Mouse (Mus musculus): Measurements from ENCODE around the gene Cdh20. TPM values are rescaled to one million over a fixed set of nuclear protein-coding genes. Genes with fewer than 3 reads are reported as not detected.

Cdh20 gene
- total RNA-seq, 2 experiments from 2014 or later = 19.1 to 19.2 TPM

DNA sequence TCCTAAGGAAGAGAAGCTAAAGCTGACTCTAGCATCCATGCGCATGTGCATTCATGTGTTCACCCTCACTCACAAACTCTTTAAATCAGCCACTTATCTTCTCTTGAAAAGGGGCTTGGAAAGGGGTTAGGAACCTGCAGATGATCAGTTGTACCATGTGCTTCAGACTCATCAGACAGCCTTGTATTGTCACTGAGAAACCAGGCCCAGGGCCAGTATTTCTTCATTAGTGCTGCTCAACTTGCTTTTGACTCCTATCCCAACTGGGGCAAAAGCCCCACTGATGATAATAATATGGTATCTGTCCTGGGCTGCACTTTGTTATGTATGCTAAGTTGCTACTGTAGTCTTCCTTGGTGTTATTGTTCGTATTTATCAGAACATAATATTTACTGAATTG is 38.9 kb downstream of the Cdh20 start:
- intact Hi-C loops (cut with DNase I) = no loop called here
- no peak overlapping the region for H3K4me3 ChIP-seq

GRCm38 (mm10) chr1:104817510-104817909 is 49.2 kb downstream of the Cdh20 start:
- no peak for DNase-seq (ENCODE audit: extremely low spot score in 1 of 2, low spot score in 2 of 2)
- Histone ChIP-seq H3K27ac (no peak overlapping the region), H3K4me3 (no peak overlapping the region)
- intact Hi-C loops (cut with DNase I) = loop anchor here (5.0 kb wide), 1 partner anchor 45 kb away; no protein-coding TSS in a partner anchor
- TF ChIP-seq CTCF (IDR thresholded peaks at IDR 0.05) = no peak

More for the DNA sequence above, 38.9 kb downstream of the Cdh20 start:
- no peak for DNase-seq (ENCODE audit: extremely low spot score in 1 of 2, low spot score in 2 of 2)
- no peak for TF ChIP-seq CTCF (IDR thresholded peaks at IDR 0.05)
- H3K27ac ChIP-seq = no peak overlapping the region

GRCm38 (mm10) chr1:104828106-104828505 is 59.8 kb downstream of the Cdh20 start:
- H3K4me3 ChIP-seq = no peak overlapping the region
- TF ChIP-seq CTCF (IDR thresholded peaks at IDR 0.05) = no peak
- no peak for DNase-seq (ENCODE audit: extremely low spot score in 1 of 2, low spot score in 2 of 2)
- intact Hi-C loops (cut with DNase I) = no loop called here
- no peak overlapping the region for H3K27ac ChIP-seq

- TF ChIP-seq CTCF (IDR thresholded peaks at IDR 0.05) = no peak
- Histone ChIP-seq H3K4me3 (no peak overlapping the region), H3K27ac (peak overlapping the region; percentile 63)
- intact Hi-C loops (cut with DNase I) = no loop called here
- DNase-seq (ENCODE audit: extremely low spot score in 1 of 2, low spot score in 2 of 2) = no peak
Measured at GRCm38 (mm10) chr1:104838206-104838915, 70.0 kb downstream of the Cdh20 start.

DNA sequence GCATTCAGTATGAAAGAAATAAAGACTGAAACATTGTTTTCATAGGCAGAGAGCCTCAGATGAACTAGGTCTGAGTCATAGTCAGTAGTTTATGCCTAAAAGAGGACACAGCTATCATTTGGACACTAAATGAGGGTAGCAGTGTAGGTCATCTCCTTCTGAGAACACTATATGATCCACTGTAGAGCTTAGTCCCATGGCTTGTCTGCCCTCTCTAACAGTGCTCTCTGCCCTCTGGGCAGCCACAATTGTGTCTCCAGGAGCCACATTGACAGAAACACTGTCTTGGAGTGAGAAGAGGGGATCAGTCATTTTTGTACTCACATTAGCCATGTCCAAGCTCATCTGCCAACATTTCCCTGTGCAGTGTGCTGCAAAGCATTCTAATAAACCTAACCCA is 70.7 kb downstream of the Cdh20 start:
- intact Hi-C loops (cut with DNase I) = no loop called here
- no peak for TF ChIP-seq CTCF (IDR thresholded peaks at IDR 0.05)
- H3K4me3 ChIP-seq = no peak overlapping the region
- H3K27ac ChIP-seq = peak overlapping the region; percentile 63
- DNase-seq (ENCODE audit: extremely low spot score in 1 of 2, low spot score in 2 of 2) = no peak

DNA sequence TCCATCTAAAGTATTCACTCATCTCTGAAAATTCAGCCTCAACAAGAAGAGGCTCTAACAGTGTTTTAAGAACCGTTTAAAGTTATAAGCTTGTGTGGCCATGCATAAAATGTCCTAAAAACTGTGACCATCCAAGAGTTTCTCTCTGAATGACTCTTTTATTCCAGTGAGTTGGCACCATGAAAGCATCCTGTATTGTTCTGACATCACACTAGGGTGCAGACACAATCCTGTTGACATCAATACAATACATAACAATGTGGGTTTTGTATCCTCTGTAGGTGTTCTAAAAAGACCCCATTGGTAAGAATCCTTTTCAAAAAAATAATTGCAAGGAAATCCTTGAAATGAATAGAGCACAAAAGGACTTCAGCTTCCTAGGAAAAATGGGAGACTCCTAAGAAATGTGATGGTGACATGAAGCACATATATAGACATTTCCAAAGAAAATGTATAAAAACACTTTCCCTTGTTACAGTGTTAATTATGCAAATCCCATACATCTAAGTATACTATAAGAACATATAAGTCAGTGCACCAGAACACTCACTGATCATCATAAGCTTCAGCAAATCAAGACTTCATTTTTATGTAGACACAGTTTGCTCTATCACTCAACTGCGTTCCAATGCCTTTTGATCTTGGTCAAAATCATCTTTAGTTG is 80.1 kb downstream of the Cdh20 start:
- H3K27ac ChIP-seq = no peak overlapping the region; the same call in 1 of the 2 replicates
- no peak for TF ChIP-seq CTCF (IDR thresholded peaks at IDR 0.05)
- DNase-seq (ENCODE audit: extremely low spot score in 1 of 2, low spot score in 2 of 2) = no peak
- intact Hi-C loops (cut with DNase I) = no loop called here
- H3K4me3 ChIP-seq = no peak overlapping the region

- Histone ChIP-seq H3K4me3 (no peak overlapping the region), H3K27ac (no peak overlapping the region)
- intact Hi-C loops (cut with DNase I) = no loop called here
- DNase-seq (ENCODE audit: extremely low spot score in 1 of 2, low spot score in 2 of 2) = no peak
- TF ChIP-seq CTCF (IDR thresholded peaks at IDR 0.05) = no peak
Measured at GRCm38 (mm10) chr1:104848920-104849272, 80.6 kb downstream of the Cdh20 start.

DNA sequence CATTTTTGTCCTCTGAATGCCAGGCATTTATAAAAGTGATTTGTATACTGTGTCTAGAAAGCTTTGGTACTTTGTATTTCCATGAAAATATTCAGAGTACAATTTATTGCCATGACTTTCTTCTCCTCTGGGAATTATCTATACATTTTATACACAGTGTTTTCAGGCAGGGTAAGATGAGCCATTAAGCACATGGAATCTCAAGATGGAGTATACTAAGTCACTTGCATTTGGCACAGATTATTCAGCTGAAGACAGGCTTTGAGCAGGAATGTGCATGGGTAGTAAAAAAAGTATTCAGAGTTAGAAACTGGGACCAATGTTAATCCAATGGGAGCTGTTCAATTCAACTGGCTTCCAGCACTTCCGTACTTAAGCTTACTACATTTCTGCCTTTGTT is 109.1 kb downstream of the Cdh20 start:
- Histone ChIP-seq H3K27ac (no peak overlapping the region), H3K4me3 (no peak overlapping the region)
- intact Hi-C loops (cut with DNase I) = no loop called here
- DNase-seq (ENCODE audit: extremely low spot score in 1 of 2, low spot score in 2 of 2) = no peak
- TF ChIP-seq CTCF (IDR thresholded peaks at IDR 0.05) = no peak

DNA sequence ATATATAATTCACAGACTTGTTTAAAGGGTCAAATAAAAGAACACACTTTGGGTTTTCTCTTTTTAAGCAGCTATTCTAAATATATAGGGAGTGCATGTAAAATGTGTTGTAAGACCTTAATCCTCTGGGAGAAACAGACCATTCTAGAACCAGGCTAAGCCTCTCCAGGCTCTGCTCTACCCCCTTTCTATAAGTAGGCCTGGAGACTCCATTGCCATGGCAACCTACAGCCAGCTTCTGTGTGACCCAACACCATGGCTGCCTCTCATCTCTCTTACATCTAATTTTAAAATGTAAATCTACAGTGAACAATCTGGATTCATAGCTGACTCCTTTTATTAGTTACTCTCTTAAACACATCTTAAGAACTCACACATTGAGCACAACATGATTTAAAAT is 133.5 kb downstream of the Cdh20 start:
- no peak overlapping the region for H3K4me3 ChIP-seq
- no peak for TF ChIP-seq CTCF (IDR thresholded peaks at IDR 0.05)
- no peak overlapping the region; the same call in 1 of the 2 replicates for H3K27ac ChIP-seq
- DNase-seq (ENCODE audit: extremely low spot score in 1 of 2, low spot score in 2 of 2) = no peak
- intact Hi-C loops (cut with DNase I) = loop anchor here (5.0 kb wide), 3 partner anchors 130 to 675 kb away; no protein-coding TSS in a partner anchor

DNA sequence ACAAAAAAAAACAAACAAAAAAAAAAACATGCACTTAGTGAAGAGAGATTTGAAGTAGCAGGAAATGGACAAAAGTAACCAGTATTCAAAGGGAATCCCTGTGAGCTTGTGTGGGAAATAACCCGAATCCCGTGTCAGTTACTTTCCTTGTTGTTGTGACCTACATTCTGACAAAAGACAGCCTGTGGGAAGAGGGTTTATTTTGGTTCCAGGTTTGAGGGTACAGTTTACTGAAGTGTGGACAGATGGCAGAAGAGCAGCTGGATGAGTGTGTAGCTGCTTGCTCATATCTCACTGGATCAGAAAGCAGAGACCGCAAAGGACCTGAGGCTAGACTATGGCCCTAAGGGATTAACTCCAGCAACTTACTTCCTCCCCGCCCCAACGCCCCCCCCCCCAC is 135.1 kb downstream of the Cdh20 start:
- Histone ChIP-seq H3K27ac (no peak overlapping the region), H3K4me3 (no peak overlapping the region)
- intact Hi-C loops (cut with DNase I) = loop anchor here (5.0 kb wide), 3 partner anchors 131 to 676 kb away; no protein-coding TSS in a partner anchor
- TF ChIP-seq CTCF (IDR thresholded peaks at IDR 0.05) = no peak
- DNase-seq (ENCODE audit: extremely low spot score in 1 of 2, low spot score in 2 of 2) = no peak

DNA sequence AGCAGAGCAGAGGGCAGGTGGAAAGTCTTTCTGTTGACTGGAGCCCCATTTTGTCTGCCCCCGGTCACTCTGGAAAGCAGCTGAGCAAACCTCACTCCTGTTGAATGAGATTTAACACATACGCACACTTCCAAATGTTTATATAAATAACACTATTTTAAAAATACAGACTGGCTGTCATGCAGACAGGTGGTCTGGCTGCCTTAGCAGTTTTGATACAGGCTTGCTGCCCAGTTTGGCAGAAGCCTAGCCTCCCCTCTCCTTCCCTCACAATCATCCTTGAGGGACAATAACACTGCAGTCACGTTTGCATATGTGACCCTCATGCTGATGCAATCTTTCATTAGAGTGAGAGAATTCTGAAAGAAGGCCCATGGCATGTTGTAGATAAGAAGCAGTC is 144.1 kb downstream of the Cdh20 start:
- intact Hi-C loops (cut with DNase I) = no loop called here
- Histone ChIP-seq H3K27ac (peak overlapping the region; percentile 28; the same call in 1 of the 2 replicates), H3K4me3 (no peak overlapping the region)
- TF ChIP-seq CTCF (IDR thresholded peaks at IDR 0.05) = no peak
- no peak for DNase-seq (ENCODE audit: extremely low spot score in 1 of 2, low spot score in 2 of 2)

DNA sequence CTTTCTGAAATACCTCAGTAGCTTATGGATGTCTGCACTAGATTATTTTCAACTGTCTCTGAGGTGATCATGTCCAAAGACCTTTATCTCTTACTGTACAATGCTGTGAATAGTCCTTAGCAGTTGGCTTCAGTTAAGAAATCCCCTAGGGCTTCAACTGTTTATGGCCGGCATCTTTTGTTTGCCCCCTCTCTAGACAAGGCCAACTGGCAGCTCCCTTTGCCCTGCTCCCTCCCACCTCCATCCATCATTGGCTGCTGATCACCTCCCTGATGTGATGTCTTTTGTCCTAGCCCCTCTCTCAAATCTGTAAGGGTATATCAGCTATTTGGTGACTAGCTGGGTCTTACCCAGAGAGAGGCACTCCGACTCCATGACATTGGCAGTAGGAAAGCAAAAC is 148.2 kb downstream of the Cdh20 start:
- no peak for TF ChIP-seq CTCF (IDR thresholded peaks at IDR 0.05)
- DNase-seq (ENCODE audit: extremely low spot score in 1 of 2, low spot score in 2 of 2) = no peak
- intact Hi-C loops (cut with DNase I) = no loop called here
- Histone ChIP-seq H3K4me3 (no peak overlapping the region), H3K27ac (no peak overlapping the region)
